Mouse (Mus musculus) embryonic facial prominence, embryonic 13.5 days (tissue): Measurements from ENCODE around the gene Leng1. TPM values are rescaled to one million over a fixed set of nuclear protein-coding genes. Genes with fewer than 3 reads are reported as not detected.

Experiments used
- ATAC-seq: fragments of 200-750 bp; cut with Nextera tagmentation; 2 replicates; pipeline ENCODE4 v1.8.0; 2017; ENCODE audit warnings: low read depth; ENCODE audit not compliant: insufficient number of reproducible peaks, insufficient read depth, low FRiP score, low TSS enrichment
- H3K27ac ChIP-seq: fragments of 300-500 bp; sonication (generic); 2 replicates; pipeline ENCODE4 v1.5.1; 2015; ENCODE audit warnings: moderate library complexity, mild to moderate bottlenecking, inconsistent platforms
- H3K27me3 ChIP-seq: fragments of 300-500 bp; sonication (generic); 2 replicates; pipeline ENCODE4 v1.6.1; 2015; ENCODE audit warnings: mild to moderate bottlenecking, inconsistent platforms
- H3K36me3 ChIP-seq: fragments of 300-500 bp; sonication (generic); 2 replicates; pipeline ENCODE4 v1.6.1; 2015; ENCODE audit warnings: mild to moderate bottlenecking, inconsistent platforms
- H3K4me1 ChIP-seq: fragments of 300-500 bp; sonication (generic); 2 replicates; pipeline ENCODE4 v1.6.1; 2015; ENCODE audit warnings: inconsistent platforms
- H3K4me2 ChIP-seq: fragments of 300-500 bp; sonication (generic); 2 replicates; pipeline ENCODE4 v1.6.1; 2015; ENCODE audit warnings: moderate library complexity, mild to moderate bottlenecking, inconsistent platforms
- H3K4me3 ChIP-seq: fragments of 300-500 bp; sonication (generic); 2 replicates; pipeline ENCODE4 v1.5.1; 2015; ENCODE audit warnings: mild to moderate bottlenecking, inconsistent platforms
- H3K9ac ChIP-seq: fragments of 300-500 bp; sonication (generic); 2 replicates; pipeline ENCODE4 v1.6.1; 2015; ENCODE audit warnings: mild to moderate bottlenecking, inconsistent platforms
- H3K9me3 ChIP-seq: fragments of 300-500 bp; sonication (generic); 2 replicates; pipeline ENCODE4 v1.6.1; 2016; ENCODE audit warnings: inconsistent platforms
- WGBS: fragments of 180-500 bp; shearing (Covaris S2); methylation state at CpG from one replicate; pipeline ENCODE4 v1.1.7; 2015; ENCODE audit warnings: mixed read lengths; 5-methylcytosine and 5-hydroxymethylcytosine counted together
- microRNA-seq: library from miRNA; unstranded; fragments of <30 nt; microRNA quantifications from one replicate; pipeline ENCODE4, GENCODE M21; 2016
- polyA plus RNA-seq: library from polyadenylated mRNA; unstranded; fragments of >200 nt; fragmentation: Nextera tagmentation; extraction: Ambion mirVana; gene quantifications from 2 replicates; pipeline ENCODE4 v1.2.1, GENCODE M21; 2015

Gene Leng1
- polyA plus RNA-seq, 1 experiment from 2014 or later = 20.6 TPM

- peak within 1 kb of the TSS; percentile 89 for H3K9ac ChIP-seq
- peak within 1 kb of the TSS; percentile 85 for H3K4me2 ChIP-seq
- H3K9me3 ChIP-seq = no peaks in the 10 kb centered on the region
- peak within 1 kb of the TSS; percentile 82 for H3K4me3 ChIP-seq
- H3K27me3 ChIP-seq = no peaks in the 10 kb centered on the region
- H3K36me3 ChIP-seq = peaks cover 31% of the 10 kb centered on the region
- H3K27ac ChIP-seq = peak within 1 kb of the TSS; percentile 73
- ATAC-seq = peak; percentile 92
- H3K4me1 ChIP-seq = peaks cover 6% of the 10 kb centered on the region
- under 1% methylated on average over 32 of the region's 32 CpGs for WGBS
These were observed 48.2 kb downstream of the Leng1 start, which contains the start of gene Ndufa3 for GRCm38 (mm10) chr7:3617242-3617995. TSS of gene Ndufa3 (plus strand) at chr7:3617373.

DNA sequence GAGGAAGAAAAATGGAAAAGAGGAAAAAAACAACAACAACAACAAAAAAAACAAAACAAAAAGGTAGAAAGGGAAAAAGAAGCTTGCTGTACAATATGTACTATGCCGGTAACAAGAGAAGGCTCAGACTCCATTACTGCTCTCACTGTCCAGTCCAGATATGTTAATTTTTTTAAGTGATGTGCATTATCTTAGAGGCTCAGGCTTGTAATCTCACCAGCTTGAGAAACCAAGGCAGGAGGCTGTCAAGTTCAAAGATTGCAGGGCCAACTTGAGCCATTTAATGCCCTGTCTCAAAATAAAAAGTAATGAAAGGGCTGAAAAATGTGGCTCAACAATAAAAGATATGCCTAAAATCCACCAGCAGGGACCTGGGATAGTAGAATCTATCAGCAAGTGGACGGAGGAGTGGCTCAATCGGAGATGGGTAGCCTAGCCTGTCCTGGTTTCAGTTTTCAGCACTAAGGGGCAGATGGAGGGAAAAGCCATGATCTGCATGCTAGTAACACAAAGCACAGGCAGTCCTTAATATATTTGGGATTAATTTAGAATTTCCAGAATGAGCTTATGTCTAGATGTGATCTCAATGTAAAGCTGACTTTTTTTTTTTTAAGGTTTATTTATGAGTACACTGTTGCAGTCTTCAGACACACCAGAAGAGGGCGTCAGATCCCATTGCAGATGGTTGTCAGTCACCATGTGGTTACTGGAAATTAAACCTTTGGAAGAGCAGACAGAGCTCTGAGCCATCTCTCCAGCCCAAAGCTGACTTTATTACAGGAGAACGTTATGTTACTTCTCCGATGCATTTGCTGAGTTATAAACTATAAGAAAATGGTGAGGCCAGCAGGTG lies 49.0 kb downstream of the Leng1 start:
- peaks cover 25% of the 10 kb centered on the region for H3K36me3 ChIP-seq
- no peak for ATAC-seq
- 37% methylated on average over 6 of the region's 6 CpGs for WGBS
- H3K4me3 ChIP-seq = peak overlapping the region; percentile 82
- no peak overlapping the region for H3K27ac ChIP-seq
- H3K9ac ChIP-seq = no peak overlapping the region
- 0 out of 2 replicates have a peak overlapping the region, but pooled peaks have one; percentile 26 for H3K4me2 ChIP-seq
- peaks cover 6% of the 10 kb centered on the region for H3K4me1 ChIP-seq
- H3K9me3 ChIP-seq = no peaks in the 10 kb centered on the region
- H3K27me3 ChIP-seq = no peaks in the 10 kb centered on the region

DNA sequence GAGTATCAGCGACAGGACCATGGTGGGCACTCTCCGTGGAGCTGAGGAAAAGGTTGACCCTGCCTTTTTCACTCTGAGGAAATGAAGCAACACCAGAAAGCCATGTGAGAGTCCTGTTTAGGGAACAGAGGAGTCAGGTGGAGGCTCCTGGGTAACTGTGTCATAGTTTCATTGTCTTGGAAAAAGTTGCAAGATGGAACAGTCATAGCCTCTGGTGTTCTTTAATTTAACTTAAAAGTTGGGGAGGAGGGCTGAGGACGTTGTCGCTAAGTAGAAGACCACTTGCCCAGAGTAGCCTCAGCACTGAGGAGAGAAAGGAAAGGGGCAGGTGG lies 49.6 kb downstream of the Leng1 start, which contains the start of gene Oscar:
TSS of gene Oscar (minus strand) at position 101 of the 332 bp plus-strand sequence.
- H3K4me3 ChIP-seq = peak within 1 kb of the TSS; percentile 82
- WGBS = 73% methylated on average over 4 of the region's 4 CpGs
- ATAC-seq = no peak

GRCm38 (mm10) chr7:3614021-3614420 lies 51.6 kb downstream of the Leng1 start:
- Histone ChIP-seq H3K36me3 (peaks cover 3% of the 10 kb centered on the region; the same call in 1 of the 2 replicates), H3K4me2 (no peak overlapping the region), H3K4me1 (peaks cover 6% of the 10 kb centered on the region), H3K4me3 (no peak overlapping the region), H3K9me3 (no peaks in the 10 kb centered on the region), H3K27me3 (no peaks in the 10 kb centered on the region), H3K9ac (no peak overlapping the region), H3K27ac (no peak overlapping the region)
- ATAC-seq = no peak
- WGBS = 71% methylated on average over 3 of the region's 3 CpGs

More for the DNA sequence above, 49.6 kb downstream of the Leng1 start, which contains the start of gene Oscar:
- Histone ChIP-seq H3K9ac (no peak within 1 kb of the TSS), H3K4me2 (0 out of 2 replicates have a peak within 1 kb of the TSS, but pooled peaks have one; percentile 26), H3K4me1 (peaks cover 6% of the 10 kb centered on the region), H3K9me3 (no peaks in the 10 kb centered on the region), H3K36me3 (peaks cover 23% of the 10 kb centered on the region), H3K27me3 (no peaks in the 10 kb centered on the region), H3K27ac (no peak within 1 kb of the TSS)

DNA sequence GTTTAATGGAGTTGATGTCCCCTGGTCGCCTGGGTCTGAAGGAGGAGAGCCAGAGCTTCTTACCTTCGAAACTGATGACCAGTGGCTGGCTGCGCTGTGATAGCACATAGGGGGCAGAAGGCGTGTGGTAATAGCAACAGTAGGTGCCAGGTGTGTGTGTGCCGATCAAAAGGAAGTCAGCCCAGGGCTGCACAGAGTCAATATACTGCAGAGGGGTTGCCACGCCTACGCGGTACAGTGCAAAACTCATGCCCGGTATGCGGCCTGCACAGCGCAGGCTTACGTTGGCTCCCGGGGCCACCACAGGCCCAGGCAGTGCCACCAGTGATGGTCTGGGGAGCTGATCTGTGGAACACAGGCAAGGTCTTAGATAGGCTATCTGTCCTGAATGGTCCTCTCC lies 54.6 kb downstream of the Leng1 start:
- ATAC-seq = no peak

GRCm38 (mm10) chr7:3610437-3610836 lies 55.2 kb downstream of the Leng1 start:
- Histone ChIP-seq H3K9ac (no peak overlapping the region), H3K9me3 (no peaks in the 10 kb centered on the region), H3K27me3 (no peaks in the 10 kb centered on the region), H3K4me1 (no peaks in the 10 kb centered on the region), H3K27ac (no peak overlapping the region), H3K36me3 (no peaks in the 10 kb centered on the region), H3K4me3 (no peak overlapping the region), H3K4me2 (no peak overlapping the region)
- no peak for ATAC-seq
- 85% methylated on average over 3 of the region's 3 CpGs for WGBS

More for the DNA sequence above, 54.6 kb downstream of the Leng1 start:
- Histone ChIP-seq H3K4me3 (no peak overlapping the region), H3K4me2 (no peak overlapping the region), H3K36me3 (no peaks in the 10 kb centered on the region), H3K9ac (no peak overlapping the region), H3K27ac (no peak overlapping the region), H3K27me3 (no peaks in the 10 kb centered on the region), H3K4me1 (no peaks in the 10 kb centered on the region), H3K9me3 (no peaks in the 10 kb centered on the region)
- 86% methylated on average over 13 of the region's 13 CpGs for WGBS

Small RNA genes within 50 kb of the gene (microRNA-seq; reads per million reads assigned to microRNA genes)
- gene Mir3572 = 2.6 reads per million, percentile 9 among the genes with 10 or more reads in this experiment

Other genes with a start within 250 kb of the Leng1 start
- gene Cacng6, start 241.6 kb downstream of the Leng1 start, polyA plus RNA-seq = 0.46 and 0.67 TPM in 2 replicates
- gene Tarm1, start 163.2 kb downstream of the Leng1 start, polyA plus RNA-seq = not detected in 2 replicates
- 0.33 and 0.37 TPM in 2 replicates for gene Oscar, start 49.7 kb downstream of the Leng1 start, polyA plus RNA-seq
- 427 and 457 TPM in 2 replicates for gene Ndufa3, start 48.5 kb downstream of the Leng1 start, polyA plus RNA-seq
- gene Tfpt, start 35.9 kb downstream of the Leng1 start, polyA plus RNA-seq = 29.6 and 31.2 TPM in 2 replicates
- gene Prpf31, start 35.9 kb downstream of the Leng1 start, polyA plus RNA-seq = 114 and 122 TPM in 2 replicates
- gene Cnot3, start 20.6 kb downstream of the Leng1 start, polyA plus RNA-seq = 65.6 and 66.0 TPM in 2 replicates
- 6.2 and 10.3 TPM in 2 replicates for gene Tmc4, start 11.7 kb upstream of the Leng1 start, polyA plus RNA-seq
- gene Tsen34, start 27.0 kb upstream of the Leng1 start, polyA plus RNA-seq = 275 and 301 TPM in 2 replicates
- 63.7 and 65.7 TPM in 2 replicates for gene Mboat7, start 27.7 kb upstream of the Leng1 start, polyA plus RNA-seq
- gene Rps9, start 38.2 kb upstream of the Leng1 start, polyA plus RNA-seq = 1,711 and 1,735 TPM in 2 replicates
- 0.17 and 0.33 TPM in 2 replicates for gene Pirb, start 54.6 kb upstream of the Leng1 start, polyA plus RNA-seq
- gene Gm15448, start 159.8 kb upstream of the Leng1 start, polyA plus RNA-seq = not detected in 2 replicates
- gene Pira2, start 179.2 kb upstream of the Leng1 start, polyA plus RNA-seq = 0.15 and 0.17 TPM in 2 replicates
- not detected in 2 replicates for gene Gm14548, start 232.3 kb upstream of the Leng1 start, polyA plus RNA-seq
- gene Lilra6, start 249.7 kb upstream of the Leng1 start, polyA plus RNA-seq = not detected in 2 replicates